Mouse (Mus musculus): ENCODE data around the gene Acbd3. TPM values are rescaled to one million over a fixed set of nuclear protein-coding genes. Genes with fewer than 3 reads are reported as not detected.

Gene Acbd3
- polyA plus RNA-seq, 2 experiments, result 7.2 to 9.8 TPM

GRCm38 (mm10) chr1:180747827-180748226 lies 22.0 kb downstream of the Acbd3 start:
- Histone ChIP-seq H3K9ac (replicated peaks) (no peak overlapping the region), H3K27ac (no peak overlapping the region), H3K4me3 (ENCODE audit: insufficient read depth in 1 of 2, low read depth in 2 of 2, low read length in 2 of 2) (no peak overlapping the region), H3K4me2 (ENCODE audit: low read depth) (no peak overlapping the region), H3K9me3 (ENCODE audit: control insufficient read depth, low read length) (no peaks in the 10 kb centered on the region), H3K27me3 (ENCODE audit: control insufficient read depth, insufficient read depth, low read length) (no peaks in the 10 kb centered on the region), H3K4me1 (replicated peaks; ENCODE audit: control insufficient read depth in 2 of 2, insufficient read depth in 2 of 2, low read length in 1 of 2) (no peaks in the 10 kb centered on the region), H3K36me3 (replicated peaks; ENCODE audit: control insufficient read depth, insufficient read depth, low read depth) (peaks cover 49% of the 10 kb centered on the region)
- no peak for TF ChIP-seq EP300 (IDR thresholded peaks at IDR 0.05; ENCODE audit: low read depth)
- no peak for TF ChIP-seq CTCF (IDR thresholded peaks at IDR 0.05; ENCODE audit: low read depth)
- no peak for ATAC-seq (ENCODE audit: insufficient read depth)
- DNase-seq (ENCODE audit: low read depth in 3 of 3, low spot score in 3 of 3), result no peak

GRCm38 (mm10) chr1:180752115-180752514 lies 26.3 kb downstream of the Acbd3 start:
- H3K4me1 ChIP-seq (replicated peaks; ENCODE audit: control insufficient read depth in 2 of 2, insufficient read depth in 2 of 2, low read length in 1 of 2), result no peaks in the 10 kb centered on the region
- peaks cover 37% of the 10 kb centered on the region for H3K36me3 ChIP-seq (replicated peaks; ENCODE audit: control insufficient read depth, insufficient read depth, low read depth)
- DNase-seq (ENCODE audit: low read depth in 3 of 3, low spot score in 3 of 3) (no peak), ATAC-seq (ENCODE audit: insufficient read depth) (no peak)
- TF ChIP-seq CTCF (IDR thresholded peaks at IDR 0.05; ENCODE audit: low read depth), result no peak
- no peak for TF ChIP-seq EP300 (IDR thresholded peaks at IDR 0.05; ENCODE audit: low read depth)
- no peak overlapping the region for H3K4me3 ChIP-seq (ENCODE audit: insufficient read depth in 1 of 2, low read depth in 2 of 2, low read length in 2 of 2)
- 84% methylated on average over 11 of the region's 11 CpGs for WGBS (ENCODE audit: insufficient replicate concordance)
- H3K27ac ChIP-seq, result no peak overlapping the region
- H3K9ac ChIP-seq (replicated peaks), result no peak overlapping the region
- no peaks in the 10 kb centered on the region for H3K27me3 ChIP-seq (ENCODE audit: control insufficient read depth, insufficient read depth, low read length)
- no peaks in the 10 kb centered on the region for H3K9me3 ChIP-seq (ENCODE audit: control insufficient read depth, low read length)
- H3K4me2 ChIP-seq (ENCODE audit: low read depth), result no peak overlapping the region

GRCm38 (mm10) chr1:180754376-180754775 lies 28.5 kb downstream of the Acbd3 start:
- TF ChIP-seq EP300 (IDR thresholded peaks at IDR 0.05; ENCODE audit: low read depth) (no peak), CTCF (IDR thresholded peaks at IDR 0.05; ENCODE audit: low read depth) (no peak)
- H3K27ac ChIP-seq, result no peak overlapping the region
- DNase-seq (ENCODE audit: low read depth in 3 of 3, low spot score in 3 of 3) (no peak), ATAC-seq (ENCODE audit: insufficient read depth) (no peak)
- no peaks in the 10 kb centered on the region for H3K9me3 ChIP-seq (ENCODE audit: control insufficient read depth, low read length)
- H3K9ac ChIP-seq (replicated peaks), result no peak overlapping the region
- no peaks in the 10 kb centered on the region for H3K27me3 ChIP-seq (ENCODE audit: control insufficient read depth, insufficient read depth, low read length)
- peaks cover 0 to 3% of the 10 kb centered on the region in 2 experiments; a peak in 1 of 4 replicates for H3K4me1 ChIP-seq (replicated peaks; ENCODE audit: control insufficient read depth in 2 of 2, insufficient read depth in 2 of 2, low read length in 1 of 2)
- H3K4me3 ChIP-seq (ENCODE audit: insufficient read depth in 1 of 2, low read depth in 2 of 2, low read length in 2 of 2), result no peak overlapping the region
- H3K4me2 ChIP-seq (ENCODE audit: low read depth), result no peak overlapping the region
- WGBS (ENCODE audit: insufficient replicate concordance), result 76% methylated on average over 8 of the region's 8 CpGs
- peaks cover 22% of the 10 kb centered on the region for H3K36me3 ChIP-seq (replicated peaks; ENCODE audit: control insufficient read depth, insufficient read depth, low read depth)

GRCm38 (mm10) chr1:180756711-180757110 lies 30.9 kb downstream of the Acbd3 start:
- no peak for TF ChIP-seq CTCF (IDR thresholded peaks at IDR 0.05; ENCODE audit: low read depth)
- no peak for TF ChIP-seq EP300 (IDR thresholded peaks at IDR 0.05; ENCODE audit: low read depth)
- WGBS (ENCODE audit: insufficient replicate concordance), result 45% methylated on average over 2 of the region's 2 CpGs
- Histone ChIP-seq H3K9me3 (ENCODE audit: control insufficient read depth, low read length) (no peaks in the 10 kb centered on the region), H3K4me3 (ENCODE audit: insufficient read depth in 1 of 2, low read depth in 2 of 2, low read length in 2 of 2) (no peak overlapping the region), H3K27ac (no peak overlapping the region), H3K4me1 (replicated peaks; ENCODE audit: control insufficient read depth in 2 of 2, insufficient read depth in 2 of 2, low read length in 1 of 2) (peaks cover 0 to 3% of the 10 kb centered on the region in 2 experiments; a peak in 1 of 4 replicates), H3K9ac (replicated peaks) (no peak overlapping the region), H3K4me2 (ENCODE audit: low read depth) (no peak overlapping the region), H3K27me3 (ENCODE audit: control insufficient read depth, insufficient read depth, low read length) (no peaks in the 10 kb centered on the region), H3K36me3 (replicated peaks; ENCODE audit: control insufficient read depth, insufficient read depth, low read depth) (peaks cover 20% of the 10 kb centered on the region)
- ATAC-seq (ENCODE audit: insufficient read depth), result no peak
- no peak for DNase-seq (ENCODE audit: low read depth in 3 of 3, low spot score in 3 of 3)

- no peak overlapping the region for H3K4me2 ChIP-seq (ENCODE audit: low read depth)
- peaks cover 13% of the 10 kb centered on the region for H3K36me3 ChIP-seq (replicated peaks; ENCODE audit: control insufficient read depth, insufficient read depth, low read depth)
These were observed 31.6 kb downstream of the Acbd3 start for GRCm38 (mm10) chr1:180757252-180757955.

More at GRCm38 (mm10) chr1:180757252-180757955, 31.6 kb downstream of the Acbd3 start:
- H3K9ac ChIP-seq (replicated peaks), result no peak overlapping the region
- peaks cover 0 to 3% of the 10 kb centered on the region in 2 experiments; a peak in 1 of 4 replicates for H3K4me1 ChIP-seq (replicated peaks; ENCODE audit: control insufficient read depth in 2 of 2, insufficient read depth in 2 of 2, low read length in 1 of 2)
- ATAC-seq (ENCODE audit: insufficient read depth) (no peak), DNase-seq (ENCODE audit: low read depth in 3 of 3, low spot score in 3 of 3) (no peak)
- H3K4me3 ChIP-seq (ENCODE audit: insufficient read depth in 1 of 2, low read depth in 2 of 2, low read length in 2 of 2), result no peak overlapping the region
- H3K27ac ChIP-seq, result no peak overlapping the region
- H3K27me3 ChIP-seq (ENCODE audit: control insufficient read depth, insufficient read depth, low read length), result no peaks in the 10 kb centered on the region
- no peaks in the 10 kb centered on the region for H3K9me3 ChIP-seq (ENCODE audit: control insufficient read depth, low read length)
- no peak for TF ChIP-seq EP300 (IDR thresholded peaks at IDR 0.05; ENCODE audit: low read depth)
- TF ChIP-seq CTCF (IDR thresholded peaks at IDR 0.05; ENCODE audit: low read depth), result no peak
- 75% methylated on average over 3 of the region's 3 CpGs for WGBS (ENCODE audit: insufficient replicate concordance)
